Mouse (Mus musculus) ES-E14 (cell line): Measurements from ENCODE around the gene Mybbp1a. TPM values are rescaled to one million over a fixed set of nuclear protein-coding genes. Genes with fewer than 3 reads are reported as not detected.

ENCODE experiments used
- DNase-seq: peaks from one replicate; pipeline ENCODE4 v3.0.0-alpha.2; 2013; ENCODE audit warnings: low read depth, low spot score
- H3K27ac ChIP-seq: 2 replicates; pipeline ENCODE4 v1.5.1; 2012; ENCODE audit warnings: low read depth, mild to moderate bottlenecking, low read length, moderate library complexity, mixed read lengths; ENCODE audit not compliant: poor library complexity, insufficient read depth, severe bottlenecking
- H3K36me3 ChIP-seq: 2 replicates; pipeline ENCODE4 v1.6.1; 2012; ENCODE audit warnings: mild to moderate bottlenecking, low read length, moderate library complexity, mixed read lengths; ENCODE audit not compliant: control insufficient read depth, poor library complexity, insufficient read depth, severe bottlenecking
- H3K4me1 ChIP-seq, 2 experiments: fragments of 150-350 bp in 1 of 2; sonication (generic) in 1 of 2; 2 replicates each; pipeline ENCODE4 v1.6.1; 2012; ENCODE audit warnings: low read length in 2 of 2, mild to moderate bottlenecking in 1 of 2, mixed read lengths in 1 of 2; ENCODE audit not compliant: control insufficient read depth in 2 of 2, insufficient read depth in 2 of 2, poor library complexity in 1 of 2
- H3K4me3 ChIP-seq, 2 experiments: fragments of 150-350 bp in 1 of 2; sonication (generic) in 1 of 2; 2 replicates each; pipeline ENCODE4 v1.5.1; 2012; ENCODE audit warnings: low read length in 2 of 2, low read depth in 1 of 2, mild to moderate bottlenecking in 1 of 2, mixed read lengths in 1 of 2; ENCODE audit not compliant: insufficient read depth in 1 of 2, poor library complexity in 1 of 2, severe bottlenecking in 1 of 2
- H3K9ac ChIP-seq: 2 replicates; pipeline ENCODE4 v1.6.1; 2012; ENCODE audit warnings: low read depth, mild to moderate bottlenecking, low read length, mixed read lengths; ENCODE audit not compliant: poor library complexity, insufficient read depth, severe bottlenecking
- H3K9me3 ChIP-seq: fragments of 150-350 bp; sonication (generic); 2 replicates; pipeline ENCODE4 v1.6.1; 2012; ENCODE audit warnings: low read depth, mild to moderate bottlenecking, low read length; ENCODE audit not compliant: control insufficient read depth, insufficient read depth
- CHD2 ChIP-seq: IDR thresholded peaks from 2 replicates; pipeline ENCODE4 v1.6.1; 2014; ENCODE audit warnings: mild to moderate bottlenecking, low read depth, low read length, inconsistent platforms
- HCFC1 ChIP-seq: IDR thresholded peaks from 2 replicates; pipeline ENCODE4 v1.6.1; 2012; ENCODE audit warnings: low read length, inconsistent platforms, borderline replicate concordance; ENCODE audit not compliant: insufficient read depth
- MAFK ChIP-seq: IDR thresholded peaks from 2 replicates; pipeline ENCODE4 v1.6.1; 2014; ENCODE audit warnings: mild to moderate bottlenecking, low read depth, low read length, inconsistent platforms; ENCODE audit not compliant: insufficient read depth
- ZC3H11A ChIP-seq: IDR thresholded peaks from 2 replicates; pipeline ENCODE4 v1.6.1; 2012; ENCODE audit warnings: low read depth, mild to moderate bottlenecking, inconsistent platforms, low read length, borderline replicate concordance
- ZNF384 ChIP-seq: IDR thresholded peaks from 2 replicates; pipeline ENCODE4 v1.6.1; 2012; ENCODE audit warnings: low read depth, low read length, inconsistent platforms
- in situ Hi-C, 2 experiments: fragments of 600-800 bp; cut with MboI; formaldehyde crosslinking; loops; one replicate each; pipeline ENCODE4 v1.15.1; 2025; ENCODE audit warnings: low sequenced_read_pairs in 2 of 2, inconsistent platforms in 1 of 2; ENCODE audit not compliant: unreplicated experiment in 2 of 2
- total RNA-seq: library from RNA; depleted of rRNA; stranded (reverse); fragments of 300-350 nt; gene quantifications from 2 replicates; pipeline ENCODE4 v1.2.3, GENCODE M21; 2012

Gene Mybbp1a
- total RNA-seq, 1 experiment, result 278 TPM

DNA sequence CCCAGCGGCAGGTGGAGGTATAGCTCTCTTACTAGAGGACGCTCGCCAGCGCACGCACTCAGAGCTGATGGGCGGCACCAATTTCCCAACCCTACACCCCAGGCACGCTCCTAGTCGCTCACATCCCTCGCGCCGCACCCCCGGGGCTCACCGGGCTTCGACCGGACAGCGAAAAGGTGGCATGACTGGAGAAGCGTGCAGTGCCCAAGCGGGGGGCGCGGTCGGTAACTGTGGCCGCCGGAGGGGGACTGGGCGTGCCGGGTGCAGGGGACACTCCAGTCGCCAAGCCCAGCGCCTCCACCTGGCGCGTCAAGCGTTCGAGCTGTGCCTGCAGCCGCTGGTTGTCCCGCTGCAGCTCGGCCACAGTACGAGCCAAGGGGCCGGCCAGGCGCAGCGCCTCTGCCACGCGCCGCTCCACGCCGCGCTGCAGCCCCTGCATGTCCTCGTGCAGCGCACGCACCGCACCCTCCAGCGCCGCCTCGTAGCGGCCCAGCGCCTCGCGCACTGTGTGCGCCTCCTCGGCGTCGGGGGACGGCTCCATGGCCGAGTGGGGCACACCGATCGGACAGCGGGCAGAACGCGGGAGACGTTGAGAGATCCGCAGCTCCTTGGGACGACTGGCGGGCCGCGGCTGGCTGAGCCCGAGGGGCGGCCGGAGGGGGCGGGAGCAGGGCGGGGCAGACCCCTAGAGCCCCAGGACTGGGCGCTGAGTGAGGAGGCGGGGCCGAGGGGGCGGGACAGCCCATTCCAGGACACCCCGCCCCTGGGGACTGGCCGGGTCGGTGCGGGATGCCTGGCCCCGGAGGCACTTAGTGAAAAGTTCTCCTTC, 29.8 kb upstream of the Mybbp1a start, which contains the start of gene Smtnl2:
Smtnl2 (minus strand) TSS at position 621 of the 829 bp plus-strand sequence.
- H3K36me3 ChIP-seq, result no peaks in the 10 kb centered on the region
- TF ChIP-seq MAFK (no peak), CHD2 (no peak), ZC3H11A (no peak), ZNF384 (no peak), HCFC1 (no peak)
- in situ Hi-C loops, result no loop called here
- H3K4me1 ChIP-seq, result peaks cover 8 to 26% of the 10 kb centered on the region in 2 experiments
- H3K9ac ChIP-seq, result peak within 1 kb of the TSS; percentile 85
- peak; percentile 89 for DNase-seq
- no peaks in the 10 kb centered on the region for H3K9me3 ChIP-seq
- peak within 1 kb of the TSS; percentile 98 for H3K4me3 ChIP-seq
- H3K27ac ChIP-seq, result peak within 1 kb of the TSS; percentile 9; the same call in 1 of the 2 replicates

GRCm38 (mm10) chr11:72411945-72412344, 29.2 kb upstream of the Mybbp1a start:
- Histone ChIP-seq H3K36me3 (no peaks in the 10 kb centered on the region), H3K4me1 (peaks cover 7 to 26% of the 10 kb centered on the region in 2 experiments)

GRCm38 (mm10) chr11:72413016-72413415, 28.1 kb upstream of the Mybbp1a start:
- peaks cover 6 to 27% of the 10 kb centered on the region in 2 experiments; a peak in 3 of 4 replicates for H3K4me1 ChIP-seq
- H3K4me3 ChIP-seq, result no peak overlapping the region
- no peak overlapping the region for H3K27ac ChIP-seq
- no peak for DNase-seq
- H3K9me3 ChIP-seq, result no peaks in the 10 kb centered on the region
- no peak overlapping the region for H3K9ac ChIP-seq
- no peaks in the 10 kb centered on the region for H3K36me3 ChIP-seq
- TF ChIP-seq MAFK, result no peak
- no peak for TF ChIP-seq HCFC1
- no peak for TF ChIP-seq ZNF384
- TF ChIP-seq ZC3H11A, result no peak
- TF ChIP-seq CHD2, result no peak
- in situ Hi-C loops, result no loop called here

More at GRCm38 (mm10) chr11:72411945-72412344, 29.2 kb upstream of the Mybbp1a start:
- in situ Hi-C loops, result no loop called here
- peak overlapping the region in 1 of 2 experiments; percentile 29; a peak in 1 of 4 replicates for H3K4me3 ChIP-seq
- no peaks in the 10 kb centered on the region for H3K9me3 ChIP-seq
- no peak for DNase-seq
- no peak overlapping the region for H3K9ac ChIP-seq
- H3K27ac ChIP-seq, result no peak overlapping the region
- TF ChIP-seq MAFK (no peak), ZNF384 (no peak), HCFC1 (no peak), ZC3H11A (no peak), CHD2 (no peak)

- no peak overlapping the region for H3K4me3 ChIP-seq
- no peak overlapping the region for H3K27ac ChIP-seq
- TF ChIP-seq ZNF384, result no peak
- TF ChIP-seq ZC3H11A, result no peak
- no peak for TF ChIP-seq CHD2
- TF ChIP-seq MAFK, result no peak
- TF ChIP-seq HCFC1, result no peak
- in situ Hi-C loops, result no loop called here
- H3K4me1 ChIP-seq, result peaks cover 5 to 28% of the 10 kb centered on the region in 2 experiments; a peak in 3 of 4 replicates
- DNase-seq, result no peak
- no peak overlapping the region for H3K9ac ChIP-seq
- no peaks in the 10 kb centered on the region for H3K36me3 ChIP-seq
- no peaks in the 10 kb centered on the region for H3K9me3 ChIP-seq
Measured at GRCm38 (mm10) chr11:72413601-72414190, 27.5 kb upstream of the Mybbp1a start.
